Mouse (Mus musculus): ENCODE results near the gene Efhd1. TPM values are rescaled to one million over a fixed set of nuclear protein-coding genes. Genes with fewer than 3 reads are reported as not detected.

Gene Efhd1
- polyA plus RNA-seq, 1 experiment = 1.9 TPM

DNA sequence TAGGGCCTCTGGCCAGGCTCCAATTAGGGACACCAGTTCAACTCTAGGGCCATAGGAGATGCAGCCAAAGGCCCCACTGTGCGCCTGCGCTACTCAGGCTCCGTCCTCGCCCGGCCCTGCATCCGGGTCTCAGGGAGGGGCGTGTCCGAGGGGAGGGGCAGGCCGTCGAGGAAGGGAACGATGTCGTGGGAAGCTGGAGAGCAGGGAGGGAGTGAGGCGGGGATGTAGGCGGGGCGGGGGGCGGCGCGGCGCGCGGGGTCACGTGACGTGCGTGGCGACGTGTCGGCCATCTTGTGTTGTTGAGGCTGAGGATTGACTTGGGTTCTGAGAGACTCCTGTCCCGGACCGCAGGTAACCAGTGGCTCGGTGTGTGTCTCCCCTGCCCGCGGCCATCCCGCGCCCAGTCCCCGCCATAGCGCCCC is 62.6 kb downstream of the Efhd1 start, which contains the start of gene Gigyf2:
Gigyf2 (plus strand) TSS at position 257 of the 422 bp plus-strand sequence.
- TF ChIP-seq POLR2A (IDR thresholded peaks at IDR 0.05; ENCODE audit: insufficient read depth, low read length) = peak; percentile 45
- no peak for TF ChIP-seq CTCF (IDR thresholded peaks at IDR 0.05; ENCODE audit: low read depth, low read length)
- Histone ChIP-seq H3K27ac (ENCODE audit: insufficient read depth, low read length) (peak within 1 kb of the TSS; percentile 33; the same call in 1 of the 2 replicates), H3K36me3 (ENCODE audit: control insufficient read depth, insufficient read depth, low read length, poor library complexity, severe bottlenecking) (peaks cover 3% of the 10 kb centered on the region; the same call in 1 of the 2 replicates), H3K9me3 (replicated peaks; ENCODE audit: control insufficient read depth, insufficient read depth, low read length, poor library complexity, severe bottlenecking) (no peaks in the 10 kb centered on the region), H3K27me3 (ENCODE audit: control insufficient read depth, insufficient read depth, low read length, poor library complexity, severe bottlenecking) (no peaks in the 10 kb centered on the region; the same call in 1 of the 2 replicates), H3K9ac (ENCODE audit: low read depth, poor library complexity, severe bottlenecking) (peak within 1 kb of the TSS; percentile 92), H3K4me1 (ENCODE audit: control insufficient read depth, insufficient read depth, low read length) (peaks cover 2% of the 10 kb centered on the region), H3K4me3 (ENCODE audit: low read depth, low read length) (peak within 1 kb of the TSS; percentile 93)

DNA sequence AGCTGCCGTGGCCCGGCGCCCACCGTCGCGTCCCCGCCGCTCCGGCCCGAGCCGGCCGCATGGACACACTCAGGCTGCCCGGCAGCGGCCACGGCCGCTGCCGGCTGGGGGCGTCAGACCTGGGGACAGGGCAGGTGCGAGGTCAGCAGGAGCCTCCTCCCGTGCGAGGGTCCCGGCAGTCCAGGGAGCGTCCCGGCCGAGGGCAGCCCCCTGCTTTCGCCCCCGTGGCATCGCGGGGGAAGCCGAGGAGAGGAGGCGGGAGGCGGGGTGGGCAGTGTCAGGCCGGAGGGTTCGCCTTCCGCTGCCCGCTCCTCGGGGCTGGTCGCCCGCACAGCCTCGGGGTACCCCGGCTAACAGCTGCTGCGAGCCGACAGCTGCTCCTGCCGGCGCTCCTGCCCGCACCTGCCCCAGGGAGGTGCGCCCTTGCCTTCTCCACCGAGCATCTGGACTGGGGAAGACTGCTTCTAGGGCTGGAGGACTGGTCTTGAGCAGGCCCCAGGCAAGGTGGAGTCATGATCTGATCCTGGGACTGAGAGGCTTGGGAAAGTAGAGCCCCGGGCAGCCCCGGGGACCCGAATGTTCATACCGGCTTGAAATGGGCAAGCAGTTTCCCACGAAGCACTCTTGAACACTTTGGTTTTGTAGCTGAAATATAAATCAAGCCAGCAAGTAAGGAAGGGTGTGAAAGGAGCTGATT is 63.1 kb downstream of the Efhd1 start:
- Histone ChIP-seq H3K4me1 (ENCODE audit: control insufficient read depth, insufficient read depth, low read length) (peaks cover 2% of the 10 kb centered on the region), H3K4me3 (ENCODE audit: low read depth, low read length) (peak overlapping the region; percentile 93), H3K27me3 (ENCODE audit: control insufficient read depth, insufficient read depth, low read length, poor library complexity, severe bottlenecking) (no peaks in the 10 kb centered on the region; the same call in 1 of the 2 replicates), H3K36me3 (ENCODE audit: control insufficient read depth, insufficient read depth, low read length, poor library complexity, severe bottlenecking) (peaks cover 3% of the 10 kb centered on the region; the same call in 1 of the 2 replicates), H3K9ac (ENCODE audit: low read depth, poor library complexity, severe bottlenecking) (peak overlapping the region; percentile 92), H3K9me3 (replicated peaks; ENCODE audit: control insufficient read depth, insufficient read depth, low read length, poor library complexity, severe bottlenecking) (no peaks in the 10 kb centered on the region), H3K27ac (ENCODE audit: insufficient read depth, low read length) (no peak overlapping the region)
- TF ChIP-seq POLR2A (IDR thresholded peaks at IDR 0.05; ENCODE audit: insufficient read depth, low read length) (no peak), EP300 (IDR thresholded peaks at IDR 0.05; ENCODE audit: insufficient read depth, low read depth, low read length) (no peak), CTCF (IDR thresholded peaks at IDR 0.05; ENCODE audit: low read depth, low read length) (no peak)

DNA sequence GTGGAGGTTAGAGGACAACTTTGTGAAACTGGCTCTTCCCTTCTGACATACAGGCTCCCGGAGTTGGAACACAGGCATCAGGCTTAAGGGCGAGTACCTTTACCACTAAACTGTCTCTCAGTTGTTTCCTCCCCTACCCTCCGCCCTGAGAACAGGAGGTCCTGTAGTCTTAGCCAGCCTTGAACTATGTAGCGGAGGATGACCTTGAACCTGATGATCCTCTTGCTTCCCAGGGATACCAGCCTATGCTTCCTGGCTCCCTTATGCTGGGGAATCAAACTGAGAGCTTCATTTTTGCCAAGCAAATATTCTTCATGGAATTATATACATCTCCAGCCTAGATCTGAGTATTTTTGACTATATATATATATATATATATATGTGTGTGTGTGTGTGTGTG is 67.6 kb downstream of the Efhd1 start:
- Histone ChIP-seq H3K9me3 (replicated peaks; ENCODE audit: control insufficient read depth, insufficient read depth, low read length, poor library complexity, severe bottlenecking) (no peaks in the 10 kb centered on the region), H3K27ac (ENCODE audit: insufficient read depth, low read length) (no peak overlapping the region), H3K36me3 (ENCODE audit: control insufficient read depth, insufficient read depth, low read length, poor library complexity, severe bottlenecking) (peaks cover 30% of the 10 kb centered on the region), H3K27me3 (ENCODE audit: control insufficient read depth, insufficient read depth, low read length, poor library complexity, severe bottlenecking) (no peaks in the 10 kb centered on the region), H3K4me1 (ENCODE audit: control insufficient read depth, insufficient read depth, low read length) (peaks cover 2% of the 10 kb centered on the region), H3K4me3 (ENCODE audit: low read depth, low read length) (no peak overlapping the region), H3K9ac (ENCODE audit: low read depth, poor library complexity, severe bottlenecking) (no peak overlapping the region)
- TF ChIP-seq CTCF (IDR thresholded peaks at IDR 0.05; ENCODE audit: low read depth, low read length) = no peak
- TF ChIP-seq EP300 (IDR thresholded peaks at IDR 0.05; ENCODE audit: insufficient read depth, low read depth, low read length) = no peak
- no peak for TF ChIP-seq POLR2A (IDR thresholded peaks at IDR 0.05; ENCODE audit: insufficient read depth, low read length)

DNA sequence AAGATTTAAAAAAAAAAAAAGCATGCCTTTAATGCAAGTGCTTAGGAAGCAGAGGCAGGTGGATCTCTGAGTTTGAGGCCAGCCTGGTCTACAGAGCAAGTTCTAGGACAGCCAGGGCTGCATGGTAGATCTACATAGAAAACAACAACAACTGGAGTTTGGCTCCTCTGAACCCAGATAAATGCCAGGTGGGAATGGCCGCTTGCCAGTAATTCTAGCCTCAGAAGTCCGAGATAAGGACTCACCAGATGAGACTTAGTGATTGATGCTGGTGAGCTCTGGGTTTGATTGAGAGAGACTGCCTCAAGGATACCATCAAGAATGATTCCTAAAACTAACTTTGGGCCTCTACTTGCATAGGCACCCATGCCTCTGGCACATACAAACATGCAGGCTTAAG is 86.4 kb downstream of the Efhd1 start:
- no peaks in the 10 kb centered on the region for H3K9me3 ChIP-seq (replicated peaks; ENCODE audit: control insufficient read depth, insufficient read depth, low read length, poor library complexity, severe bottlenecking)
- H3K4me1 ChIP-seq (ENCODE audit: control insufficient read depth, insufficient read depth, low read length) = peaks cover 2% of the 10 kb centered on the region
- H3K36me3 ChIP-seq (ENCODE audit: control insufficient read depth, insufficient read depth, low read length, poor library complexity, severe bottlenecking) = peaks cover 12% of the 10 kb centered on the region
- H3K4me3 ChIP-seq (ENCODE audit: low read depth, low read length) = no peak overlapping the region
- no peak overlapping the region for H3K27ac ChIP-seq (ENCODE audit: insufficient read depth, low read length)
- no peak for TF ChIP-seq EP300 (IDR thresholded peaks at IDR 0.05; ENCODE audit: insufficient read depth, low read depth, low read length)
- TF ChIP-seq POLR2A (IDR thresholded peaks at IDR 0.05; ENCODE audit: insufficient read depth, low read length) = no peak
- TF ChIP-seq CTCF (IDR thresholded peaks at IDR 0.05; ENCODE audit: low read depth, low read length) = no peak
- no peaks in the 10 kb centered on the region for H3K27me3 ChIP-seq (ENCODE audit: control insufficient read depth, insufficient read depth, low read length, poor library complexity, severe bottlenecking)
- H3K9ac ChIP-seq (ENCODE audit: low read depth, poor library complexity, severe bottlenecking) = no peak overlapping the region

DNA sequence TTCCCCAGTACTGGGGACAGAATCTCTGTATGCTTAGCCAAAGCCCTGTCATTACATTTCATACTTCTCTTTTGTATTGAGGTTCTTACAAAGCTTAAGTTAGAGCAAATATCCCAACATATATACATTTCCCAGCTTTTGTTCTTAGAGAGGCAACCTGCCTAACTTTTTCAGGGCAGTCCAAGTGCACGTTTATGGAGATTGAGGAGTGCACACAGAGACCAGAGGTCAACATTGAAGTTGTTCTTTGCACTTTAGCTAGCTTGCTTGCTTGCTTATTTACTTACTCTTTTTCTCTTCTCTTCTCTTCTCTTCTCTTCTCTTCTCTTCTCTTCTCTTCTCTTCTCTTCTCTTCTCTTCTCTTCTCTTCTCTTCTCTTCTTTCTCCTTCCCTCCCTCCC is 96.1 kb downstream of the Efhd1 start:
- no peaks in the 10 kb centered on the region for H3K9me3 ChIP-seq (replicated peaks; ENCODE audit: control insufficient read depth, insufficient read depth, low read length, poor library complexity, severe bottlenecking)
- H3K36me3 ChIP-seq (ENCODE audit: control insufficient read depth, insufficient read depth, low read length, poor library complexity, severe bottlenecking) = peaks cover 7% of the 10 kb centered on the region
- no peaks in the 10 kb centered on the region for H3K4me1 ChIP-seq (ENCODE audit: control insufficient read depth, insufficient read depth, low read length)
- no peak overlapping the region for H3K9ac ChIP-seq (ENCODE audit: low read depth, poor library complexity, severe bottlenecking)
- no peaks in the 10 kb centered on the region for H3K27me3 ChIP-seq (ENCODE audit: control insufficient read depth, insufficient read depth, low read length, poor library complexity, severe bottlenecking)
- no peak overlapping the region for H3K27ac ChIP-seq (ENCODE audit: insufficient read depth, low read length)
- no peak for TF ChIP-seq CTCF (IDR thresholded peaks at IDR 0.05; ENCODE audit: low read depth, low read length)
- TF ChIP-seq POLR2A (IDR thresholded peaks at IDR 0.05; ENCODE audit: insufficient read depth, low read length) = no peak
- no peak for TF ChIP-seq EP300 (IDR thresholded peaks at IDR 0.05; ENCODE audit: insufficient read depth, low read depth, low read length)
- H3K4me3 ChIP-seq (ENCODE audit: low read depth, low read length) = no peak overlapping the region

Other genes with a start within 250 kb of the Efhd1 start
- not detected in 2 replicates for gene Alppl2, start 174.4 kb upstream of the Efhd1 start, polyA plus RNA-seq (2011; ENCODE audit: insufficient read depth, insufficient read length, low read depth, missing spikeins)
- gene Alpi, start 162.8 kb upstream of the Efhd1 start, polyA plus RNA-seq (2011; ENCODE audit: insufficient read depth, insufficient read length, low read depth, missing spikeins) = not detected in 2 replicates
- gene Akp3, start 139.4 kb upstream of the Efhd1 start, polyA plus RNA-seq (2011; ENCODE audit: insufficient read depth, insufficient read length, low read depth, missing spikeins) = not detected in 2 replicates
- 0.37 and 2.2 TPM in 2 replicates for gene Ecel1, start 107.8 kb upstream of the Efhd1 start, polyA plus RNA-seq (2011; ENCODE audit: insufficient read depth, insufficient read length, low read depth, missing spikeins)
- 0.27 TPM in 1 of 2 replicates, not detected in the other for gene Prss56, start 81.0 kb upstream of the Efhd1 start, polyA plus RNA-seq (2011; ENCODE audit: insufficient read depth, insufficient read length, low read depth, missing spikeins)
- gene Chrnd, start 73.8 kb upstream of the Efhd1 start, polyA plus RNA-seq (2011; ENCODE audit: insufficient read depth, insufficient read length, low read depth, missing spikeins) = not detected in 2 replicates
- not detected in 2 replicates for gene Chrng, start 59.7 kb upstream of the Efhd1 start, polyA plus RNA-seq (2011; ENCODE audit: insufficient read depth, insufficient read length, low read depth, missing spikeins)
- 191 and 201 TPM in 2 replicates for gene Eif4e2, start 50.4 kb upstream of the Efhd1 start, polyA plus RNA-seq (2011; ENCODE audit: insufficient read depth, insufficient read length, low read depth, missing spikeins)
- 185 and 207 TPM in 2 replicates for gene Gigyf2, start 62.6 kb downstream of the Efhd1 start, polyA plus RNA-seq (2011; ENCODE audit: insufficient read depth, insufficient read length, low read depth, missing spikeins)
- not detected in 2 replicates for gene Kcnj13, start 130.4 kb downstream of the Efhd1 start, polyA plus RNA-seq (2011; ENCODE audit: insufficient read depth, insufficient read length, low read depth, missing spikeins)
- gene Snorc, start 205.9 kb downstream of the Efhd1 start, polyA plus RNA-seq (2011; ENCODE audit: insufficient read depth, insufficient read length, low read depth, missing spikeins) = not detected in 2 replicates
- not detected in 2 replicates for gene Neu2, start 245.5 kb downstream of the Efhd1 start, polyA plus RNA-seq (2011; ENCODE audit: insufficient read depth, insufficient read length, low read depth, missing spikeins)

All from ES-Bruce4 (cell line).